Comparison of ENCODE assay signal across 13 mouse cellular contexts in genomic region chr16:17181382-17181781, GRCm38 (mm10). TPM values are rescaled to one million over a fixed set of nuclear protein-coding genes. Genes with fewer than 3 reads are reported as not detected.
DNase-seq lines count a peak whose midpoint lies in the region; ATAC-seq and TF ChIP-seq lines count a peak whose summit lies in the region.
"Had no signal": no experiment of that assay in that cellular context is flagged by ENCODE, and none has a peak within 500 bp of the region (broad histone marks: within the 10 kb centered on the region; RNA-seq: fewer than 3 reads in every experiment).

No protein-coding gene starts in this region.

- TF ChIP-seq CTCF in bone marrow macrophage, adult 2 months (IDR thresholded peaks at IDR 0.05; ENCODE audit: low read depth, low read length), result no peak
- no peak for TF ChIP-seq CTCF in liver, adult 2 months (IDR thresholded peaks at IDR 0.05; ENCODE audit: low read depth, low read length)
- TF ChIP-seq CTCF in cerebellum, adult 2 months (IDR thresholded peaks at IDR 0.05; ENCODE audit: borderline replicate concordance, insufficient read depth, low read depth, low read length), result no peak

- no peak overlapping the region for H3K27ac ChIP-seq in intestine, embryonic 16.5 days (ENCODE audit: low read length)
- H3K27ac ChIP-seq in intestine, embryonic 15.5 days, result no peak overlapping the region
- peak overlapping the region; percentile 91 for H3K27ac ChIP-seq in bone marrow macrophage, adult 2 months (ENCODE audit: insufficient read depth, low read depth, low read length)
- peak overlapping the region; percentile 48; the same call in 1 of the 2 replicates for H3K27ac ChIP-seq in liver, adult 2 months (replicated peaks; ENCODE audit: insufficient read depth, low read depth, low read length)
- no peak overlapping the region for H3K27ac ChIP-seq in forebrain, embryonic 14.5 days (ENCODE audit: low read depth, low read length)
- no peak overlapping the region for H3K27ac ChIP-seq in cerebellum, adult 2 months (ENCODE audit: insufficient read depth, low read length)
- H3K27ac ChIP-seq: forebrain, embryonic 15.5 days; midbrain, embryonic 10.5 days had no signal

- no peak; the same call in 1 of the 2 replicates for ATAC-seq in intestine, embryonic 16.5 days
- ATAC-seq in intestine, embryonic 15.5 days, result no peak
- ATAC-seq in neutrophil, adult 5-6 weeks (ENCODE audit: extremely low read depth, insufficient number of reproducible peaks, low FRiP score, poor library complexity, severe bottlenecking), result peak; percentile 92
- no peak for ATAC-seq in forebrain, embryonic 14.5 days
- ATAC-seq: forebrain, embryonic 15.5 days; Patski had no signal

- peaks cover 6% of the 10 kb centered on the region for H3K4me1 ChIP-seq in intestine, embryonic 16.5 days (ENCODE audit: control insufficient read depth, insufficient read depth, low read length)
- H3K4me1 ChIP-seq in intestine, embryonic 15.5 days (replicated peaks), result peaks cover 5% of the 10 kb centered on the region; the same call in 1 of the 2 replicates
- peaks cover 57% of the 10 kb centered on the region for H3K4me1 ChIP-seq in bone marrow macrophage, adult 2 months (ENCODE audit: control insufficient read depth, insufficient read depth, low read length)
- peaks cover 18% of the 10 kb centered on the region; the same call in 1 of the 2 replicates for H3K4me1 ChIP-seq in liver, adult 2 months (ENCODE audit: control insufficient read depth, insufficient read depth, low read length)
- no peaks in the 10 kb centered on the region for H3K4me1 ChIP-seq in forebrain, embryonic 14.5 days (ENCODE audit: control insufficient read depth, insufficient read depth, low read length)
- no peaks in the 10 kb centered on the region; the same call in 1 of the 2 replicates for H3K4me1 ChIP-seq in cerebellum, adult 2 months (ENCODE audit: control insufficient read depth, insufficient read depth, low read length)
- H3K4me1 ChIP-seq: forebrain, embryonic 15.5 days had no signal

- H3K9me3 ChIP-seq in intestine, embryonic 16.5 days (ENCODE audit: control insufficient read depth, low read length), result no peaks in the 10 kb centered on the region
- no peaks in the 10 kb centered on the region for H3K9me3 ChIP-seq in intestine, embryonic 15.5 days
- no peaks in the 10 kb centered on the region for H3K9me3 ChIP-seq in forebrain, embryonic 14.5 days (replicated peaks; ENCODE audit: control insufficient read depth, low read length)
- H3K9me3 ChIP-seq: forebrain, embryonic 15.5 days; midbrain, embryonic 10.5 days had no signal

- no peak overlapping the region for H3K4me3 ChIP-seq in intestine, embryonic 16.5 days (ENCODE audit: low read length)
- H3K4me3 ChIP-seq in intestine, embryonic 15.5 days (replicated peaks), result no peak overlapping the region
- no peak overlapping the region for H3K4me3 ChIP-seq in bone marrow macrophage, adult 2 months (ENCODE audit: insufficient read depth, low read length)
- no peak overlapping the region for H3K4me3 ChIP-seq in liver, adult 2 months (ENCODE audit: insufficient read depth, low read depth, low read length)
- no peak overlapping the region for H3K4me3 ChIP-seq in forebrain, embryonic 14.5 days (ENCODE audit: low read depth, low read length)
- H3K4me3 ChIP-seq in cerebellum, adult 2 months (replicated peaks; ENCODE audit: insufficient read depth, low read depth, low read length), result no peak overlapping the region
- H3K4me3 ChIP-seq: forebrain, embryonic 15.5 days; midbrain, embryonic 10.5 days had no signal

- H3K4me2 ChIP-seq in intestine, embryonic 16.5 days (ENCODE audit: low read depth, low read length), result no peak overlapping the region
- H3K4me2 ChIP-seq in intestine, embryonic 15.5 days (replicated peaks), result no peak overlapping the region
- no peak overlapping the region for H3K4me2 ChIP-seq in forebrain, embryonic 14.5 days (ENCODE audit: low read length)
- H3K4me2 ChIP-seq: forebrain, embryonic 15.5 days had no signal

- DNase-seq in liver, adult 2 months (ENCODE audit: extremely low read depth, low read depth, low spot score), result peak; percentile 95
- DNase-seq in right cerebral cortex, adult 18-20 months, result no peak
- DNase-seq in forebrain, embryonic 14.5 days (ENCODE audit: low spot score), result no peak
- no peak for DNase-seq in cerebellum, adult 2 months
- DNase-seq: cerebellum, adult 8-10 months; thymus, postnatal 14 days had no signal

- no peak for TF ChIP-seq POLR2A in bone marrow macrophage, adult 2 months (IDR thresholded peaks at IDR 0.05; ENCODE audit: borderline replicate concordance, low read depth, low read length)
- TF ChIP-seq POLR2A in liver, adult 2 months (IDR thresholded peaks at IDR 0.05; ENCODE audit: extremely low read depth, insufficient read depth, low read length), result no peak
- no peak for TF ChIP-seq POLR2A in cerebellum, adult 2 months (IDR thresholded peaks at IDR 0.05; ENCODE audit: borderline replicate concordance, insufficient read depth, low read length)

- WGBS in intestine, embryonic 16.5 days, result 77% methylated on average over 4 of the region's 4 CpGs
- 80% methylated on average over 4 of the region's 4 CpGs for WGBS in intestine, embryonic 15.5 days
- WGBS in liver, adult 2 months, result 25% methylated on average over 4 of the region's 4 CpGs
- 90% methylated on average over 4 of the region's 4 CpGs for WGBS in forebrain, embryonic 14.5 days
- WGBS in cerebellum, adult 2 months, result 52% methylated on average over 4 of the region's 4 CpGs

- no peaks in the 10 kb centered on the region for H3K36me3 ChIP-seq in intestine, embryonic 16.5 days (ENCODE audit: control insufficient read depth, insufficient read depth, low read length)
- no peaks in the 10 kb centered on the region; the same call in 1 of the 2 replicates for H3K36me3 ChIP-seq in intestine, embryonic 15.5 days
- H3K36me3 ChIP-seq in liver, adult 2 months (ENCODE audit: control insufficient read depth, insufficient read depth, low read length), result peaks cover 3% of the 10 kb centered on the region; the same call in 1 of the 2 replicates
- peaks cover 10% of the 10 kb centered on the region; the same call in 1 of the 2 replicates for H3K36me3 ChIP-seq in forebrain, embryonic 14.5 days (ENCODE audit: control insufficient read depth, insufficient read depth, low read length)

- H3K27me3 ChIP-seq in intestine, embryonic 16.5 days (replicated peaks; ENCODE audit: control insufficient read depth, insufficient read depth, low read length), result no peaks in the 10 kb centered on the region
- H3K27me3 ChIP-seq in intestine, embryonic 15.5 days (replicated peaks), result no peaks in the 10 kb centered on the region
- no peaks in the 10 kb centered on the region for H3K27me3 ChIP-seq in liver, adult 2 months (ENCODE audit: control insufficient read depth, insufficient read depth, low read length)
- no peaks in the 10 kb centered on the region for H3K27me3 ChIP-seq in forebrain, embryonic 14.5 days (replicated peaks; ENCODE audit: control insufficient read depth, insufficient read depth, low read length)
- H3K27me3 ChIP-seq in cerebellum, adult 2 months (ENCODE audit: control insufficient read depth, insufficient read depth, low read length), result no peaks in the 10 kb centered on the region
- H3K27me3 ChIP-seq: forebrain, embryonic 15.5 days; Patski had no signal

- peak overlapping the region; percentile 25; the same call in 1 of the 2 replicates for H3K9ac ChIP-seq in intestine, embryonic 16.5 days (ENCODE audit: low read depth, low read length)
- H3K9ac ChIP-seq in intestine, embryonic 15.5 days, result no peak overlapping the region
- H3K9ac ChIP-seq in liver, adult 2 months (ENCODE audit: low read depth, low read length), result no peak overlapping the region
- no peak overlapping the region for H3K9ac ChIP-seq in forebrain, embryonic 14.5 days (ENCODE audit: low read length)
- H3K9ac ChIP-seq: forebrain, embryonic 15.5 days had no signal

- H3K79me2 ChIP-seq in liver, adult 2 months (ENCODE audit: control insufficient read depth, insufficient read depth, low read length), result peaks cover 32% of the 10 kb centered on the region; the same call in 1 of the 2 replicates

RNA-seq across cellular contexts. Expression of gene Ube2l3, which starts 21.1 kb away (rescaled TPM):
- polyA plus RNA-seq in intestine, embryonic 16.5 days (2015; fragmentation: Nextera tagmentation; extraction: Ambion mirVana), result 358 and 374 TPM in 2 replicates
- 352 and 386 TPM in 2 replicates for polyA plus RNA-seq in intestine, embryonic 15.5 days (2015; fragmentation: Nextera tagmentation; extraction: Ambion mirVana)
- 208 and 222 TPM in 2 replicates for polyA plus RNA-seq in bone marrow macrophage, adult 2 months (2012; ENCODE audit: insufficient read depth, insufficient read length, missing spikeins)
- total RNA-seq in liver, adult 2 months (2014; rRNA removed), result 33.8 and 34.7 TPM in 2 replicates
- 45.7 and 54.0 TPM in 2 replicates for polyA plus RNA-seq in liver, adult 2 months (2012; rRNA removed)
- 45.5 and 49.6 TPM in 2 replicates for total RNA-seq in neutrophil, adult 5-6 weeks (2017)
- 317 and 319 TPM in 2 replicates for polyA plus RNA-seq in forebrain, embryonic 14.5 days (2014; fragmentation: Nextera tagmentation; extraction: Ambion mirVana)
- 128 and 133 TPM in 2 replicates for polyA plus RNA-seq in cerebellum, adult 2 months (2012; rRNA removed)

RNA-seq across cellular contexts. Expression of gene Rimbp3, which starts 27.0 kb away (rescaled TPM):
- 0.48 and 0.49 TPM in 2 replicates for polyA plus RNA-seq in intestine, embryonic 16.5 days (2015; fragmentation: Nextera tagmentation; extraction: Ambion mirVana)
- 0.57 and 0.67 TPM in 2 replicates for polyA plus RNA-seq in intestine, embryonic 15.5 days (2015; fragmentation: Nextera tagmentation; extraction: Ambion mirVana)
- not detected in 2 replicates for polyA plus RNA-seq in bone marrow macrophage, adult 2 months (2012; ENCODE audit: insufficient read depth, insufficient read length, missing spikeins)
- total RNA-seq in liver, adult 2 months (2014; rRNA removed), result not detected in 2 replicates
- polyA plus RNA-seq in liver, adult 2 months (2012; rRNA removed), result not detected in 2 replicates
- total RNA-seq in neutrophil, adult 5-6 weeks (2017), result 0.12 TPM in 1 of 2 replicates, not detected in the other
- polyA plus RNA-seq in forebrain, embryonic 14.5 days (2014; fragmentation: Nextera tagmentation; extraction: Ambion mirVana), result 1.1 and 1.2 TPM in 2 replicates
- polyA plus RNA-seq in cerebellum, adult 2 months (2012; rRNA removed), result 0.55 and 0.57 TPM in 2 replicates

RNA-seq across cellular contexts. Expression of gene Ccdc116, which starts 34.4 kb away (rescaled TPM):
- 3.0 and 3.1 TPM in 2 replicates for polyA plus RNA-seq in intestine, embryonic 16.5 days (2015; fragmentation: Nextera tagmentation; extraction: Ambion mirVana)
- polyA plus RNA-seq in intestine, embryonic 15.5 days (2015; fragmentation: Nextera tagmentation; extraction: Ambion mirVana), result 1.9 and 2.3 TPM in 2 replicates
- 0.31 TPM in 1 of 2 replicates, not detected in the other for polyA plus RNA-seq in bone marrow macrophage, adult 2 months (2012; ENCODE audit: insufficient read depth, insufficient read length, missing spikeins)
- total RNA-seq in liver, adult 2 months (2014; rRNA removed), result 0.07 TPM in 1 of 2 replicates, not detected in the other
- polyA plus RNA-seq in liver, adult 2 months (2012; rRNA removed), result 0.05 and 0.07 TPM in 2 replicates
- 0.37 and 0.58 TPM in 2 replicates for total RNA-seq in neutrophil, adult 5-6 weeks (2017)
- polyA plus RNA-seq in forebrain, embryonic 14.5 days (2014; fragmentation: Nextera tagmentation; extraction: Ambion mirVana), result 0.66 and 1.4 TPM in 2 replicates
- polyA plus RNA-seq in cerebellum, adult 2 months (2012; rRNA removed), result 1.5 TPM in 2 replicates

RNA-seq across cellular contexts. Expression of gene Ydjc, which starts 37.0 kb away (rescaled TPM):
- 41.0 and 41.5 TPM in 2 replicates for polyA plus RNA-seq in intestine, embryonic 16.5 days (2015; fragmentation: Nextera tagmentation; extraction: Ambion mirVana)
- polyA plus RNA-seq in intestine, embryonic 15.5 days (2015; fragmentation: Nextera tagmentation; extraction: Ambion mirVana), result 33.5 and 35.1 TPM in 2 replicates
- polyA plus RNA-seq in bone marrow macrophage, adult 2 months (2012; ENCODE audit: insufficient read depth, insufficient read length, missing spikeins), result 2.0 and 3.5 TPM in 2 replicates
- 0.28 and 0.94 TPM in 2 replicates for total RNA-seq in liver, adult 2 months (2014; rRNA removed)
- polyA plus RNA-seq in liver, adult 2 months (2012; rRNA removed), result 0.22 and 0.48 TPM in 2 replicates
- total RNA-seq in neutrophil, adult 5-6 weeks (2017), result 1.9 and 2.9 TPM in 2 replicates
- 25.1 and 28.7 TPM in 2 replicates for polyA plus RNA-seq in forebrain, embryonic 14.5 days (2014; fragmentation: Nextera tagmentation; extraction: Ambion mirVana)
- 13.8 and 15.3 TPM in 2 replicates for polyA plus RNA-seq in cerebellum, adult 2 months (2012; rRNA removed)

RNA-seq across cellular contexts. Expression of gene Sdf2l1, which starts 49.2 kb away (rescaled TPM):
- 173 and 203 TPM in 2 replicates for polyA plus RNA-seq in intestine, embryonic 16.5 days (2015; fragmentation: Nextera tagmentation; extraction: Ambion mirVana)
- polyA plus RNA-seq in intestine, embryonic 15.5 days (2015; fragmentation: Nextera tagmentation; extraction: Ambion mirVana), result 134 and 192 TPM in 2 replicates
- 60.9 and 75.4 TPM in 2 replicates for polyA plus RNA-seq in bone marrow macrophage, adult 2 months (2012; ENCODE audit: insufficient read depth, insufficient read length, missing spikeins)
- 50.5 and 71.5 TPM in 2 replicates for total RNA-seq in liver, adult 2 months (2014; rRNA removed)
- 70.0 and 72.3 TPM in 2 replicates for polyA plus RNA-seq in liver, adult 2 months (2012; rRNA removed)
- 6.8 and 11.8 TPM in 2 replicates for total RNA-seq in neutrophil, adult 5-6 weeks (2017)
- 33.3 and 40.9 TPM in 2 replicates for polyA plus RNA-seq in forebrain, embryonic 14.5 days (2014; fragmentation: Nextera tagmentation; extraction: Ambion mirVana)
- polyA plus RNA-seq in cerebellum, adult 2 months (2012; rRNA removed), result 20.4 and 21.5 TPM in 2 replicates

Comparison
In these comparisons a context has a peak if more than half of its experiments do, and no peak if none do; other contexts are left out.
1. H3K27ac ChIP-seq: peak in bone marrow macrophage, adult 2 months (single experiment) and liver, adult 2 months (single experiment); none in intestine, embryonic 16.5 days (single experiment), intestine, embryonic 15.5 days (single experiment), forebrain, embryonic 14.5 days (single experiment) and cerebellum, adult 2 months (single experiment).